31 mouse cellular contexts compared by ENCODE assay signal in the genomic region with DNA sequence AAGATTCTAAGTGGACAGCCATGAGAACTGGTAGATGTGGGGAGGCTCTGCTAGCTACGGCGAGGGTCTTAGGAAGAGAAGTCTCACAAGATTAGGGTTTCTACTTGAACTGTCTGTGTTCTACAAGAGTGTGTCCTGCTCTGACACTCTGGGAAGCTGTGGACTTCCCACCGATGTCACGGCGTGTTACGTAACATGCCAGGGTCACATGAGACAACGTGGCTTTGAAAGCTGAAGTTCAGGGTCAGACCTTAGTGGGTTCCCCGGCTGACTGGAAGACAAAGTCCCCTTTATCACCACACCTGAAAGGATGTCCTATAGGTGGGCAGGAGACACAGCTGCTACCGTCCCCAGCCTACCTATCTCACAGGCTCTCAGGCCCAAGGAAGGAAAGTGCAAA. TPM values are rescaled to one million over a fixed set of nuclear protein-coding genes. Genes with fewer than 3 reads are reported as not detected.
DNase-seq lines count a peak whose midpoint lies in the region; ATAC-seq and TF ChIP-seq lines count a peak whose summit lies in the region.
"Had no signal": no experiment of that assay in that cellular context is flagged by ENCODE, and none has a peak within 500 bp of the region (broad histone marks: within the 10 kb centered on the region; RNA-seq: fewer than 3 reads in every experiment).

No protein-coding gene starts in this region.

- WGBS in forebrain, embryonic 10.5 days: 93% methylated on average over 9 of the region's 9 CpGs
- 88% methylated on average over 9 of the region's 9 CpGs for WGBS in forebrain, embryonic 12.5 days

- no peak overlapping the region for H3K4me2 ChIP-seq in forebrain, embryonic 12.5 days
- peak overlapping the region; percentile 55 for H3K4me2 ChIP-seq in myocyte (ENCODE audit: low read depth)
- H3K4me2 ChIP-seq: embryonic facial prominence, embryonic 12.5 days; embryonic facial prominence, embryonic 15.5 days; forebrain, embryonic 13.5 days; heart, embryonic 12.5 days; heart, embryonic 15.5 days; hindbrain, embryonic 13.5 days had no signal

- no peak for DNase-seq in forebrain, embryonic 10.5 days (ENCODE audit: extremely low spot score, low spot score)
- DNase-seq in adrenal gland, adult 8-10 months: peak; percentile 20
- peak; percentile 17 for DNase-seq in adrenal gland, postnatal 25 days
- DNase-seq in layer of hippocampus, adult 9-11 months: no peak
- DNase-seq in cerebellum, postnatal 4 days (ENCODE audit: low spot score in 2 of 2): no peak
- DNase-seq: B cell, adult 2 months; cerebellum, adult 11-12 months; cerebellum, adult 8-10 months; cerebellum, postnatal 10 days; cerebellum, postnatal 36 days; gastrocnemius, adult 2 months; gastrocnemius, postnatal 14 days; heart, adult 18-20 months; heart, postnatal 10 days; heart, postnatal 36 days; kidney, adult 18-20 months had no signal

- no peak for TF ChIP-seq POLR2A in myocyte (IDR thresholded peaks at IDR 0.05; ENCODE audit: insufficient read length, low read depth)

- no peaks in the 10 kb centered on the region for H3K9me3 ChIP-seq in forebrain, embryonic 10.5 days
- no peaks in the 10 kb centered on the region for H3K9me3 ChIP-seq in forebrain, embryonic 12.5 days
- H3K9me3 ChIP-seq: embryonic facial prominence, embryonic 12.5 days; embryonic facial prominence, embryonic 15.5 days; forebrain, embryonic 13.5 days; heart, embryonic 12.5 days; heart, embryonic 15.5 days; hindbrain, embryonic 10.5 days; hindbrain, embryonic 13.5 days had no signal

- H3ac ChIP-seq in myocyte (ENCODE audit: control insufficient read depth, insufficient read length): no peak overlapping the region

- peaks cover 29% of the 10 kb centered on the region for H3K4me1 ChIP-seq in forebrain, embryonic 10.5 days
- H3K4me1 ChIP-seq in forebrain, embryonic 12.5 days: peaks cover 9% of the 10 kb centered on the region; the same call in 1 of the 2 replicates
- H3K4me1 ChIP-seq: forebrain, embryonic 13.5 days; heart, embryonic 12.5 days; heart, embryonic 15.5 days; hindbrain, embryonic 10.5 days; hindbrain, embryonic 13.5 days had no signal

- H3K27me3 ChIP-seq in forebrain, embryonic 10.5 days (ENCODE audit: poor library complexity, severe bottlenecking): peaks cover 7% of the 10 kb centered on the region; the same call in 1 of the 2 replicates
- H3K27me3 ChIP-seq in forebrain, embryonic 12.5 days: no peaks in the 10 kb centered on the region
- H3K27me3 ChIP-seq in myocyte (ENCODE audit: control insufficient read depth, insufficient read depth, insufficient read length): no peaks in the 10 kb centered on the region
- H3K27me3 ChIP-seq: embryonic facial prominence, embryonic 12.5 days; embryonic facial prominence, embryonic 15.5 days; forebrain, embryonic 13.5 days; heart, embryonic 12.5 days; heart, embryonic 15.5 days; Patski had no signal

- no peak overlapping the region for H3K9ac ChIP-seq in forebrain, embryonic 12.5 days
- H3K9ac ChIP-seq: embryonic facial prominence, embryonic 12.5 days; embryonic facial prominence, embryonic 15.5 days; forebrain, embryonic 13.5 days; heart, embryonic 12.5 days; heart, embryonic 15.5 days; hindbrain, embryonic 13.5 days had no signal

- ATAC-seq in forebrain, embryonic 12.5 days (ENCODE audit: low FRiP score): no peak
- ATAC-seq: forebrain, embryonic 13.5 days; forebrain, embryonic 16.5 days; hindbrain, embryonic 16.5 days; intestine, embryonic 16.5 days; Patski had no signal

- no peak overlapping the region for H3K4me3 ChIP-seq in forebrain, embryonic 10.5 days
- no peak overlapping the region for H3K4me3 ChIP-seq in forebrain, embryonic 12.5 days (replicated peaks)
- H3K4me3 ChIP-seq in myocyte: no peak overlapping the region
- H3K4me3 ChIP-seq: embryonic facial prominence, embryonic 12.5 days; embryonic facial prominence, embryonic 15.5 days; forebrain, embryonic 13.5 days; gastrocnemius, adult 2 months; heart, embryonic 12.5 days; heart, embryonic 15.5 days; hindbrain, embryonic 10.5 days; hindbrain, embryonic 13.5 days had no signal

- no peaks in the 10 kb centered on the region for H3K79me2 ChIP-seq in myocyte (ENCODE audit: control insufficient read depth, insufficient read depth)

- H3K27ac ChIP-seq in forebrain, embryonic 10.5 days: 0 out of 2 replicates have a peak overlapping the region, but pooled peaks have one; percentile 48
- no peak overlapping the region for H3K27ac ChIP-seq in forebrain, embryonic 12.5 days
- H3K27ac ChIP-seq: embryonic facial prominence, embryonic 12.5 days; embryonic facial prominence, embryonic 15.5 days; forebrain, embryonic 13.5 days; gastrocnemius, adult 2 months; heart, embryonic 15.5 days; hindbrain, embryonic 10.5 days; hindbrain, embryonic 13.5 days had no signal

- H3K36me3 ChIP-seq in forebrain, embryonic 10.5 days (replicated peaks): no peaks in the 10 kb centered on the region
- no peaks in the 10 kb centered on the region for H3K36me3 ChIP-seq in forebrain, embryonic 12.5 days (replicated peaks)
- no peaks in the 10 kb centered on the region for H3K36me3 ChIP-seq in myocyte (ENCODE audit: control insufficient read depth, insufficient read depth)
- H3K36me3 ChIP-seq: embryonic facial prominence, embryonic 12.5 days; embryonic facial prominence, embryonic 15.5 days; G1E; heart, embryonic 12.5 days; heart, embryonic 15.5 days; hindbrain, embryonic 10.5 days; hindbrain, embryonic 13.5 days had no signal

TF ChIP-seq in myocyte, 11 proteins besides CTCF, POLR2A, EP300 and RAD21:
- TF ChIP-seq E2F4 (IDR thresholded peaks at IDR 0.05; ENCODE audit: insufficient read depth): no peak
- TF ChIP-seq POLR2AphosphoS2 (IDR thresholded peaks at IDR 0.05; ENCODE audit: insufficient read length, low read depth): no peak
- TF ChIP-seq TCF12 (IDR thresholded peaks at IDR 0.05; ENCODE audit: insufficient read depth, poor library complexity, severe bottlenecking): no peak
- no peak for TF ChIP-seq MAX (IDR thresholded peaks at IDR 0.05; ENCODE audit: low read depth)
- TF ChIP-seq CEBPB (IDR thresholded peaks at IDR 0.05; ENCODE audit: insufficient read depth, poor library complexity, severe bottlenecking): no peak
- no peak for TF ChIP-seq USF1 (IDR thresholded peaks at IDR 0.05; ENCODE audit: low read depth)

RNA-seq across cellular contexts. Expression of a gene that starts 48.5 kb away (rescaled TPM):
- polyA plus RNA-seq in forebrain, embryonic 10.5 days (2016; fragmentation: Nextera tagmentation; extraction: Ambion mirVana): 38.2 and 43.2 TPM in 2 replicates
- 35.0 and 35.8 TPM in 2 replicates for polyA plus RNA-seq in forebrain, embryonic 12.5 days (2016; fragmentation: Nextera tagmentation; extraction: Ambion mirVana)
- total RNA-seq in adrenal gland, adult 8-10 months (2022): not detected
- not detected in 2 replicates for total RNA-seq in adrenal gland, postnatal 25 days (2021)
- polyA plus RNA-seq in myocyte (2012; fragmentation: generic; extraction: Trizol): not detected
- total RNA-seq: CH12.LX; gastrocnemius, adult 2 months; gastrocnemius, postnatal 14 days; heart, adult 18-20 months; heart, postnatal 10 days; heart, postnatal 36 days had no signal
- polyA plus RNA-seq: G1E had no signal

Comparison
In these comparisons a context has a peak if more than half of its experiments do, and no peak if none do; other contexts are left out.
1. DNase-seq: peak in adrenal gland, adult 8-10 months (single experiment) and adrenal gland, postnatal 25 days (single experiment); none in forebrain, embryonic 10.5 days (single experiment), layer of hippocampus, adult 9-11 months (single experiment) and cerebellum, postnatal 4 days (0 of 2).
2. RNA of a gene that starts 48.5 kb away (polyA plus RNA-seq): 38.2 to 43.2 TPM in forebrain, embryonic 10.5 days and 35.0 to 35.8 TPM in forebrain, embryonic 12.5 days; not detected in myocyte (single experiment); every median in the first group is over 10 times any median in the second.